In genomic region chr1:22585560-22585959, GRCm38 (mm10) we compare ENCODE assay signal across 35 mouse cellular contexts.
"Had no signal": no experiment of that assay in that cellular context is flagged by ENCODE, and none has a peak within 500 bp of the region (broad histone marks: within the 10 kb centered on the region; RNA-seq: fewer than 3 reads in every experiment).

No protein-coding gene starts in this region.

- H3K27ac ChIP-seq: heart, embryonic 13.5 days; heart, embryonic 15.5 days; hindbrain, embryonic 10.5 days; hindbrain, embryonic 12.5 days; hindbrain, embryonic 13.5 days; hindbrain, embryonic 14.5 days; hindbrain, embryonic 15.5 days; hindbrain, postnatal 0 days; intestine, embryonic 15.5 days; kidney, embryonic 15.5 days; kidney, postnatal 0 days; layer of hippocampus, adult 2 months; left cerebral cortex, adult 2 months had no signal

- H3K27me3 ChIP-seq: heart, embryonic 12.5 days; heart, embryonic 13.5 days; heart, embryonic 15.5 days; hindbrain, embryonic 12.5 days; hindbrain, embryonic 13.5 days; hindbrain, embryonic 15.5 days; intestine, embryonic 15.5 days; kidney, embryonic 15.5 days had no signal

- H3K9me3 ChIP-seq: heart, embryonic 12.5 days; heart, embryonic 13.5 days; heart, embryonic 15.5 days; hindbrain, embryonic 10.5 days; hindbrain, embryonic 12.5 days; hindbrain, embryonic 13.5 days; hindbrain, embryonic 15.5 days; intestine, embryonic 15.5 days; kidney, embryonic 15.5 days had no signal

- H3K9ac ChIP-seq: heart, embryonic 12.5 days; heart, embryonic 13.5 days; heart, embryonic 15.5 days; hindbrain, embryonic 12.5 days; hindbrain, embryonic 13.5 days; hindbrain, embryonic 14.5 days; hindbrain, embryonic 15.5 days; intestine, embryonic 15.5 days; kidney, embryonic 15.5 days had no signal

- H3K4me2 ChIP-seq: heart, embryonic 11.5 days; heart, embryonic 12.5 days; heart, embryonic 13.5 days; heart, embryonic 15.5 days; hindbrain, embryonic 12.5 days; hindbrain, embryonic 13.5 days; hindbrain, embryonic 14.5 days; hindbrain, embryonic 15.5 days; intestine, embryonic 15.5 days; kidney, embryonic 15.5 days had no signal

- DNase-seq: heart, postnatal 10 days; heart, postnatal 14 days; heart, postnatal 36 days; heart, postnatal 4 days; kidney, adult 11 months; kidney, adult 18-20 months; kidney, adult 2 months; kidney, adult 8-10 months; kidney, adult 9 months; kidney, postnatal 10 days; kidney, postnatal 14 days; kidney, postnatal 25 days; kidney, postnatal 36 days; kidney, postnatal 4 days; layer of hippocampus, adult 9-11 months; layer of hippocampus, postnatal 36 days had no signal

- ATAC-seq: hindbrain, embryonic 16.5 days; hindbrain, postnatal 0 days; inflammation-experienced regulatory T-cells, adult 6 months; intestine, embryonic 15.5 days; intestine, embryonic 16.5 days; intestine, postnatal 0 days had no signal

- H3K4me3 ChIP-seq: heart, embryonic 12.5 days; heart, embryonic 13.5 days; heart, embryonic 15.5 days; hindbrain, embryonic 10.5 days; hindbrain, embryonic 12.5 days; hindbrain, embryonic 13.5 days; hindbrain, embryonic 15.5 days; intestine, embryonic 15.5 days; kidney, embryonic 15.5 days; layer of hippocampus, adult 2 months; left cerebral cortex, adult 2 months had no signal

- H3K36me3 ChIP-seq: heart, embryonic 12.5 days; heart, embryonic 13.5 days; heart, embryonic 15.5 days; hindbrain, embryonic 10.5 days; hindbrain, embryonic 12.5 days; hindbrain, embryonic 13.5 days; hindbrain, embryonic 15.5 days; intestine, embryonic 15.5 days; kidney, embryonic 15.5 days had no signal

- H3K4me1 ChIP-seq: heart, embryonic 12.5 days; heart, embryonic 13.5 days; hindbrain, embryonic 10.5 days; hindbrain, embryonic 12.5 days; hindbrain, embryonic 13.5 days; hindbrain, embryonic 15.5 days; intestine, embryonic 15.5 days; kidney, embryonic 15.5 days had no signal
